Mouse (Mus musculus): ENCODE results near the gene Sbf2. TPM values are rescaled to one million over a fixed set of nuclear protein-coding genes. Genes with fewer than 3 reads are reported as not detected.

The Sbf2 gene
- polyA plus RNA-seq, 1 experiment from 2014 or later = 13.8 TPM

- Histone ChIP-seq H3K27ac (ENCODE audit: low read depth, low read length) (no peak overlapping the region), H3K36me3 (ENCODE audit: control insufficient read depth, insufficient read depth, low read length) (no peaks in the 10 kb centered on the region), H3K4me1 (replicated peaks; ENCODE audit: control insufficient read depth, insufficient read depth, low read length) (peaks cover 4% of the 10 kb centered on the region; the same call in 1 of the 2 replicates), H3K4me2 (peak overlapping the region; percentile 68), H3K9me3 (ENCODE audit: control insufficient read depth, low read length) (no peaks in the 10 kb centered on the region), H3K9ac (ENCODE audit: low read depth, low read length) (no peak overlapping the region), H3K27me3 (replicated peaks; ENCODE audit: control insufficient read depth, insufficient read depth, low read length) (peaks cover 94% of the 10 kb centered on the region), H3K4me3 (ENCODE audit: low read depth, low read length) (peak overlapping the region; percentile 34)
- 4% methylated on average over 28 of the region's 28 CpGs for WGBS
- peak; percentile 42 for DNase-seq (ENCODE audit: low spot score)
- no peak for ATAC-seq (replicated peaks; ENCODE audit: low FRiP score)
Measured at GRCm38 (mm10) chr7:110626186-110627098, 11.7 kb upstream of the Sbf2 start.

- Histone ChIP-seq H3K27me3 (replicated peaks; ENCODE audit: control insufficient read depth, insufficient read depth, low read length) (peaks cover 91% of the 10 kb centered on the region), H3K9me3 (ENCODE audit: control insufficient read depth, low read length) (no peaks in the 10 kb centered on the region), H3K9ac (ENCODE audit: low read depth, low read length) (no peak overlapping the region), H3K36me3 (ENCODE audit: control insufficient read depth, insufficient read depth, low read length) (no peaks in the 10 kb centered on the region), H3K4me3 (ENCODE audit: low read depth, low read length) (peak overlapping the region; percentile 34; the same call in 1 of the 2 replicates), H3K4me2 (peak overlapping the region; percentile 59), H3K27ac (ENCODE audit: low read depth, low read length) (no peak overlapping the region), H3K4me1 (replicated peaks; ENCODE audit: control insufficient read depth, insufficient read depth, low read length) (peaks cover 4% of the 10 kb centered on the region; the same call in 1 of the 2 replicates)
- ATAC-seq (replicated peaks; ENCODE audit: low FRiP score) (no peak), DNase-seq (ENCODE audit: low spot score) (no peak)
- 48% methylated on average over 10 of the region's 10 CpGs for WGBS
Measured at GRCm38 (mm10) chr7:110625489-110625888, 10.8 kb upstream of the Sbf2 start.

- Histone ChIP-seq H3K4me2 (no peak overlapping the region), H3K4me3 (ENCODE audit: low read depth, low read length) (no peak overlapping the region), H3K9ac (ENCODE audit: low read depth, low read length) (no peak overlapping the region), H3K27me3 (replicated peaks; ENCODE audit: control insufficient read depth, insufficient read depth, low read length) (peaks cover 90% of the 10 kb centered on the region), H3K4me1 (replicated peaks; ENCODE audit: control insufficient read depth, insufficient read depth, low read length) (peaks cover 4% of the 10 kb centered on the region; the same call in 1 of the 2 replicates), H3K36me3 (ENCODE audit: control insufficient read depth, insufficient read depth, low read length) (no peaks in the 10 kb centered on the region), H3K27ac (ENCODE audit: low read depth, low read length) (no peak overlapping the region), H3K9me3 (ENCODE audit: control insufficient read depth, low read length) (no peaks in the 10 kb centered on the region)
- no peak for ATAC-seq (replicated peaks; ENCODE audit: low FRiP score)
- 82% methylated on average over 13 of the region's 13 CpGs for WGBS
- DNase-seq (ENCODE audit: low spot score) = no peak
Measured at GRCm38 (mm10) chr7:110624961-110625360, 10.2 kb upstream of the Sbf2 start.

- Histone ChIP-seq H3K27ac (ENCODE audit: low read depth, low read length) (no peak overlapping the region), H3K4me1 (replicated peaks; ENCODE audit: control insufficient read depth, insufficient read depth, low read length) (peaks cover 5% of the 10 kb centered on the region; the same call in 1 of the 2 replicates), H3K9me3 (ENCODE audit: control insufficient read depth, low read length) (no peaks in the 10 kb centered on the region), H3K4me2 (no peak overlapping the region), H3K36me3 (ENCODE audit: control insufficient read depth, insufficient read depth, low read length) (no peaks in the 10 kb centered on the region), H3K4me3 (ENCODE audit: low read depth, low read length) (no peak overlapping the region), H3K27me3 (replicated peaks; ENCODE audit: control insufficient read depth, insufficient read depth, low read length) (peaks cover 81% of the 10 kb centered on the region), H3K9ac (ENCODE audit: low read depth, low read length) (no peak overlapping the region)
- 42% methylated on average over 2 of the region's 2 CpGs for WGBS
- no peak for ATAC-seq (replicated peaks; ENCODE audit: low FRiP score)
- DNase-seq (ENCODE audit: low spot score) = no peak
Measured at GRCm38 (mm10) chr7:110624067-110624466, 9.3 kb upstream of the Sbf2 start.

- Histone ChIP-seq H3K4me3 (ENCODE audit: low read depth, low read length) (no peak overlapping the region), H3K27me3 (replicated peaks; ENCODE audit: control insufficient read depth, insufficient read depth, low read length) (peaks cover 69% of the 10 kb centered on the region), H3K4me1 (replicated peaks; ENCODE audit: control insufficient read depth, insufficient read depth, low read length) (peaks cover 4% of the 10 kb centered on the region; the same call in 1 of the 2 replicates), H3K9me3 (ENCODE audit: control insufficient read depth, low read length) (no peaks in the 10 kb centered on the region), H3K36me3 (ENCODE audit: control insufficient read depth, insufficient read depth, low read length) (no peaks in the 10 kb centered on the region), H3K9ac (ENCODE audit: low read depth, low read length) (no peak overlapping the region), H3K27ac (ENCODE audit: low read depth, low read length) (no peak overlapping the region), H3K4me2 (no peak overlapping the region)
- 7% methylated on average over 9 of the region's 9 CpGs for WGBS
- ATAC-seq (replicated peaks; ENCODE audit: low FRiP score) = no peak
- DNase-seq (ENCODE audit: low spot score) = no peak
Measured at GRCm38 (mm10) chr7:110619086-110619611, 4.4 kb upstream of the Sbf2 start.

- ATAC-seq (replicated peaks; ENCODE audit: low FRiP score) = no peak
- Histone ChIP-seq H3K9ac (ENCODE audit: low read depth, low read length) (no peak overlapping the region), H3K36me3 (ENCODE audit: control insufficient read depth, insufficient read depth, low read length) (no peaks in the 10 kb centered on the region), H3K27me3 (replicated peaks; ENCODE audit: control insufficient read depth, insufficient read depth, low read length) (peaks cover 62% of the 10 kb centered on the region), H3K4me1 (replicated peaks; ENCODE audit: control insufficient read depth, insufficient read depth, low read length) (peaks cover 11% of the 10 kb centered on the region), H3K27ac (ENCODE audit: low read depth, low read length) (peak overlapping the region; percentile 85; the same call in 1 of the 2 replicates), H3K9me3 (ENCODE audit: control insufficient read depth, low read length) (no peaks in the 10 kb centered on the region), H3K4me3 (ENCODE audit: low read depth, low read length) (peak overlapping the region; percentile 74; the same call in 1 of the 2 replicates), H3K4me2 (peak overlapping the region; percentile 81)
- DNase-seq (ENCODE audit: low spot score) = no peak
- WGBS = 6% methylated on average over 11 of the region's 11 CpGs
Measured at GRCm38 (mm10) chr7:110615792-110616191, 1.1 kb upstream of the Sbf2 start.

GRCm38 (mm10) chr7:110615151-110615631 is 469 bp upstream of the Sbf2 start:
- Histone ChIP-seq H3K4me3 (ENCODE audit: low read depth, low read length) (peak overlapping the region; percentile 74), H3K27me3 (replicated peaks; ENCODE audit: control insufficient read depth, insufficient read depth, low read length) (peaks cover 57% of the 10 kb centered on the region), H3K9me3 (ENCODE audit: control insufficient read depth, low read length) (no peaks in the 10 kb centered on the region), H3K27ac (ENCODE audit: low read depth, low read length) (peak overlapping the region; percentile 85), H3K36me3 (ENCODE audit: control insufficient read depth, insufficient read depth, low read length) (no peaks in the 10 kb centered on the region), H3K9ac (ENCODE audit: low read depth, low read length) (peak overlapping the region; percentile 76), H3K4me1 (replicated peaks; ENCODE audit: control insufficient read depth, insufficient read depth, low read length) (peaks cover 11% of the 10 kb centered on the region), H3K4me2 (peak overlapping the region; percentile 81)
- WGBS = 1% methylated on average over 20 of the region's 20 CpGs
- ATAC-seq (replicated peaks; ENCODE audit: low FRiP score) = peak; percentile 25; the same call in 1 of the 2 replicates
- peak; percentile 58 for DNase-seq (ENCODE audit: low spot score)

- no peak for ATAC-seq (replicated peaks; ENCODE audit: low FRiP score)
- Histone ChIP-seq H3K9ac (ENCODE audit: low read depth, low read length) (peak overlapping the region; percentile 76; the same call in 1 of the 2 replicates), H3K27ac (ENCODE audit: low read depth, low read length) (peak overlapping the region; percentile 85)
Measured at GRCm38 (mm10) chr7:110613381-110614132, 1.2 kb downstream of the Sbf2 start.

More at GRCm38 (mm10) chr7:110613381-110614132, 1.2 kb downstream of the Sbf2 start:
- H3K36me3 ChIP-seq (ENCODE audit: control insufficient read depth, insufficient read depth, low read length) = no peaks in the 10 kb centered on the region
- DNase-seq (ENCODE audit: low spot score) = no peak
- H3K9me3 ChIP-seq (ENCODE audit: control insufficient read depth, low read length) = no peaks in the 10 kb centered on the region
- H3K4me2 ChIP-seq = peak overlapping the region; percentile 81
- H3K27me3 ChIP-seq (replicated peaks; ENCODE audit: control insufficient read depth, insufficient read depth, low read length) = peaks cover 52% of the 10 kb centered on the region
- peak overlapping the region; percentile 74 for H3K4me3 ChIP-seq (ENCODE audit: low read depth, low read length)
- 5% methylated on average over 17 of the region's 17 CpGs for WGBS
- H3K4me1 ChIP-seq (replicated peaks; ENCODE audit: control insufficient read depth, insufficient read depth, low read length) = peaks cover 8% of the 10 kb centered on the region

All from liver, embryonic 11.5 days (tissue).